ENCODE assay signal across 7 mouse cellular contexts in genomic region chr19:8966590-8967372, GRCm38 (mm10). TPM values are rescaled to one million over a fixed set of nuclear protein-coding genes. Genes with fewer than 3 reads are reported as not detected.
DNase-seq lines count a peak whose midpoint lies in the region; ATAC-seq lines count a peak whose summit lies in the region.

TSS of gene Eef1g (plus strand) at chr19:8967041.

- H3K4me2 ChIP-seq in embryonic facial prominence, embryonic 11.5 days (ENCODE audit: low read depth, low read length), result peak within 1 kb of the TSS; percentile 62
- H3K4me2 ChIP-seq in midbrain, embryonic 13.5 days (replicated peaks), result peak within 1 kb of the TSS; percentile 95

- H3K27me3 ChIP-seq in embryonic facial prominence, embryonic 11.5 days (ENCODE audit: control insufficient read depth, insufficient read depth, low read length), result no peaks in the 10 kb centered on the region
- H3K27me3 ChIP-seq in limb, embryonic 10.5 days (ENCODE audit: low read depth, poor library complexity, severe bottlenecking), result no peaks in the 10 kb centered on the region
- H3K27me3 ChIP-seq in midbrain, embryonic 13.5 days, result no peaks in the 10 kb centered on the region

- peak within 1 kb of the TSS; percentile 59 for H3K4me3 ChIP-seq in embryonic facial prominence, embryonic 11.5 days (ENCODE audit: low read depth, low read length)
- H3K4me3 ChIP-seq in limb, embryonic 10.5 days, result peak within 1 kb of the TSS; percentile 73
- H3K4me3 ChIP-seq in midbrain, embryonic 13.5 days (replicated peaks), result peak within 1 kb of the TSS; percentile 83

- ATAC-seq in embryonic facial prominence, embryonic 11.5 days (replicated peaks; ENCODE audit: insufficient number of reproducible peaks, low FRiP score, low TSS enrichment, low read depth), result peak; percentile 99
- ATAC-seq in granulocyte monocyte progenitor cell, adult 5-6 weeks (replicated peaks; ENCODE audit: poor library complexity, severe bottlenecking), result peak; percentile 95
- ATAC-seq in midbrain, embryonic 13.5 days, result peak; percentile 99

- peaks cover 6% of the 10 kb centered on the region for H3K36me3 ChIP-seq in embryonic facial prominence, embryonic 11.5 days (replicated peaks; ENCODE audit: control insufficient read depth, insufficient read depth, low read depth, low read length)
- peaks cover 78% of the 10 kb centered on the region for H3K36me3 ChIP-seq in limb, embryonic 10.5 days
- peaks cover 71% of the 10 kb centered on the region for H3K36me3 ChIP-seq in midbrain, embryonic 13.5 days

- H3K4me1 ChIP-seq in embryonic facial prominence, embryonic 11.5 days (ENCODE audit: control insufficient read depth, insufficient read depth, low read length), result no peaks in the 10 kb centered on the region
- peaks cover 19% of the 10 kb centered on the region for H3K4me1 ChIP-seq in limb, embryonic 10.5 days
- peaks cover 27% of the 10 kb centered on the region for H3K4me1 ChIP-seq in midbrain, embryonic 13.5 days (replicated peaks)

- under 1% methylated on average over 52 of the region's 52 CpGs for WGBS in embryonic facial prominence, embryonic 11.5 days
- WGBS in limb, embryonic 10.5 days, result 1% methylated on average over 52 of the region's 52 CpGs
- WGBS in midbrain, embryonic 13.5 days, result under 1% methylated on average over 52 of the region's 52 CpGs

- peak; percentile 99 for DNase-seq in adrenal gland, postnatal 14 days
- peak; percentile 99 for DNase-seq in embryonic facial prominence, embryonic 11.5 days (ENCODE audit: low spot score)
- DNase-seq in kidney, adult 11 months, result peak; percentile 100
- peak; percentile 98 for DNase-seq in limb, embryonic 10.5 days (ENCODE audit: low spot score)
- DNase-seq in spleen, adult 12 weeks (ENCODE audit: low spot score), result peak; percentile 97

- H3K9ac ChIP-seq in embryonic facial prominence, embryonic 11.5 days (replicated peaks; ENCODE audit: low read length), result peak within 1 kb of the TSS; percentile 66
- H3K9ac ChIP-seq in midbrain, embryonic 13.5 days (replicated peaks), result peak within 1 kb of the TSS; percentile 94

- no peaks in the 10 kb centered on the region for H3K9me3 ChIP-seq in embryonic facial prominence, embryonic 11.5 days (replicated peaks; ENCODE audit: control insufficient read depth, low read length)
- no peaks in the 10 kb centered on the region for H3K9me3 ChIP-seq in limb, embryonic 10.5 days (replicated peaks)
- H3K9me3 ChIP-seq in midbrain, embryonic 13.5 days, result no peaks in the 10 kb centered on the region

- peak within 1 kb of the TSS; percentile 78 for H3K27ac ChIP-seq in embryonic facial prominence, embryonic 11.5 days (replicated peaks; ENCODE audit: low read depth, low read length)
- peak within 1 kb of the TSS; percentile 88 for H3K27ac ChIP-seq in limb, embryonic 10.5 days
- H3K27ac ChIP-seq in midbrain, embryonic 13.5 days, result peak within 1 kb of the TSS; percentile 79

RNA-seq across cellular contexts. Expression of gene Eef1g, which starts in this region (rescaled TPM):
- 355 and 413 TPM in 2 replicates for total RNA-seq in adrenal gland, postnatal 14 days (2021)
- 535 and 538 TPM in 2 replicates for polyA plus RNA-seq in embryonic facial prominence, embryonic 11.5 days (2014; fragmentation: Nextera tagmentation; extraction: Ambion mirVana)
- 1,036 and 1,157 TPM in 2 replicates for total RNA-seq in granulocyte monocyte progenitor cell, adult 5-6 weeks (2014; fragmentation: Nextera tagmentation)
- total RNA-seq in granulocyte monocyte progenitor cell, adult 5-6 weeks (2017), result 748 and 899 TPM in 2 replicates
- 563 and 631 TPM in 2 replicates for polyA plus RNA-seq in limb, embryonic 10.5 days (2016; fragmentation: Nextera tagmentation; extraction: Ambion mirVana)
- polyA plus RNA-seq in midbrain, embryonic 13.5 days (2015; fragmentation: Nextera tagmentation; extraction: Ambion mirVana), result 334 and 335 TPM in 2 replicates

Comparison
In these comparisons a context has a peak if more than half of its experiments do, and no peak if none do; other contexts are left out.
1. Peak in every context shown above with its lines: DNase-seq, ATAC-seq, H3K4me3 ChIP-seq and H3K27ac ChIP-seq.